Mouse (Mus musculus): ENCODE measurements around the gene Smg6. TPM values are rescaled to one million over a fixed set of nuclear protein-coding genes. Genes with fewer than 3 reads are reported as not detected.

Smg6 gene
- total and polyA plus RNA-seq, 2 experiments from 2014 or later: 7.1 to 21.1 TPM

DNA sequence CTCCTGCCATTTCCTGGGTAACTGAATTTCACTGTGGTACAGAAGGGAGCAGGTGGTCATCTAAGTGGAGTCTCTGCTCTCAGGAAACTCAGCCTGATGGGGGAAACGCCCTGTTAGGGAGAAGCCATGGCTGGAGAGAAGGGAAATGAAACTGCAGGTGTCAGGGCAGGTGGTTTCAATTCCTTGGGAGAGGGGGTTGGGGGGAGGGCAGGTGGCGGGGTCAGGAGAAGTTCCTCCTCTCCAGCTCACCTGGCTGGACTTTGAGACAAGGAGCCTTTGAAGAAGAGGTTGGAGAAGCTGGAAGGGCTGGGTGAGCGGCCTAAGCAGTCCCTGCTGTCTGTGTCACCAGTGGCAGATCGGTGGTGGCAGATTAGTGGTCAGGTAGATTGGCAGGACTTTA is 280.7 kb downstream of the Smg6 start:
- ATAC-seq (ENCODE audit: insufficient read depth, low read depth): no peak
- Histone ChIP-seq H3K36me3 (replicated peaks; ENCODE audit: control insufficient read depth, insufficient read depth, low read length) (no peaks in the 10 kb centered on the region), H3K4me3 (ENCODE audit: low read depth, low read length) (no peak overlapping the region), H3K27me3 (ENCODE audit: control insufficient read depth, insufficient read depth, low read length) (no peaks in the 10 kb centered on the region), H3K4me1 (ENCODE audit: control insufficient read depth, insufficient read depth) (peaks cover 22% of the 10 kb centered on the region), H3K9me3 (replicated peaks; ENCODE audit: control insufficient read depth, low read length) (no peaks in the 10 kb centered on the region), H3K27ac (ENCODE audit: low read depth) (no peak overlapping the region), H3K4me2 (ENCODE audit: low read depth, low read length) (no peak overlapping the region), H3K9ac (replicated peaks; ENCODE audit: low read depth, low read length) (no peak overlapping the region)
- no peak for TF ChIP-seq EP300 (IDR thresholded peaks at IDR 0.05; ENCODE audit: low read depth)
- no peak for TF ChIP-seq CTCF (IDR thresholded peaks at IDR 0.05; ENCODE audit: low read depth)
- no peak for DNase-seq (ENCODE audit: low spot score)
- 83% methylated on average over 4 of the region's 4 CpGs for whole genome bisulfite sequencing

DNA sequence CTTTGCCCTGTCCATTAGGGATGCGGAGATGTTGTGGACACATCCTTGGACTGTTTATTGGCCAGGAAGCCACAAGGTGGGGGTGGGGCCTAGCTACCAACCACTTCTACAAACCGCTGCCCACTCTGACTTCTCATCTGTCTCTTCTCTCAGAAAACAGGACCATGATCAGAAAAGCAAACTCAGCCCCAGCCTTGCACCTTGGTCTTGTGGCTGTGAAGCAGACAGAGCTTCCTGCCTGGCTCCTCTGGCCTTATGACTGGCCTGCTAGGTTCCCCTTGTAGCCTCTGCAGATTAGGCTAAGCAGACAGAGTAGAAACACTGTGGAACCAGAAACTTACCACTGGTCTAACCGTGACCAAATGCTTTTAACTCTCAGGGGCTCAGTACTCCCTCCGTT is 283.7 kb downstream of the Smg6 start:
- no peak overlapping the region for H3K4me3 ChIP-seq (ENCODE audit: low read depth, low read length)
- H3K27me3 ChIP-seq (ENCODE audit: control insufficient read depth, insufficient read depth, low read length): no peaks in the 10 kb centered on the region
- no peak overlapping the region for H3K4me2 ChIP-seq (ENCODE audit: low read depth, low read length)
- no peaks in the 10 kb centered on the region for H3K36me3 ChIP-seq (replicated peaks; ENCODE audit: control insufficient read depth, insufficient read depth, low read length)
- 69% methylated on average over 4 of the region's 4 CpGs for WGBS
- H3K9ac ChIP-seq (replicated peaks; ENCODE audit: low read depth, low read length): no peak overlapping the region
- DNase-seq (ENCODE audit: low spot score): no peak
- no peaks in the 10 kb centered on the region for H3K9me3 ChIP-seq (replicated peaks; ENCODE audit: control insufficient read depth, low read length)
- peak overlapping the region; percentile 25; the same call in 1 of the 2 replicates for H3K27ac ChIP-seq (ENCODE audit: low read depth)
- H3K4me1 ChIP-seq (ENCODE audit: control insufficient read depth, insufficient read depth): peaks cover 30% of the 10 kb centered on the region
- TF ChIP-seq CTCF (IDR thresholded peaks at IDR 0.05; ENCODE audit: low read depth) (no peak), EP300 (IDR thresholded peaks at IDR 0.05; ENCODE audit: low read depth) (no peak)
- ATAC-seq (ENCODE audit: insufficient read depth, low read depth): no peak

GRCm38 (mm10) chr11:75210093-75210492 is 284.5 kb downstream of the Smg6 start:
- H3K9ac ChIP-seq (replicated peaks; ENCODE audit: low read depth, low read length): no peak overlapping the region; the same call in 1 of the 2 replicates
- no peak overlapping the region for H3K27ac ChIP-seq (ENCODE audit: low read depth)
- TF ChIP-seq CTCF (IDR thresholded peaks at IDR 0.05; ENCODE audit: low read depth) (no peak), EP300 (IDR thresholded peaks at IDR 0.05; ENCODE audit: low read depth) (no peak)
- no peaks in the 10 kb centered on the region for H3K27me3 ChIP-seq (ENCODE audit: control insufficient read depth, insufficient read depth, low read length)
- DNase-seq (ENCODE audit: low spot score): no peak
- WGBS: 81% methylated on average over 4 of the region's 4 CpGs
- H3K36me3 ChIP-seq (replicated peaks; ENCODE audit: control insufficient read depth, insufficient read depth, low read length): no peaks in the 10 kb centered on the region
- ATAC-seq (ENCODE audit: insufficient read depth, low read depth): no peak
- no peaks in the 10 kb centered on the region for H3K9me3 ChIP-seq (replicated peaks; ENCODE audit: control insufficient read depth, low read length)
- peaks cover 23% of the 10 kb centered on the region for H3K4me1 ChIP-seq (ENCODE audit: control insufficient read depth, insufficient read depth)
- no peak overlapping the region for H3K4me3 ChIP-seq (ENCODE audit: low read depth, low read length)
- H3K4me2 ChIP-seq (ENCODE audit: low read depth, low read length): no peak overlapping the region

GRCm38 (mm10) chr11:75210755-75211154 is 285.1 kb downstream of the Smg6 start:
- H3K4me2 ChIP-seq (ENCODE audit: low read depth, low read length): no peak overlapping the region
- H3K9ac ChIP-seq (replicated peaks; ENCODE audit: low read depth, low read length): no peak overlapping the region
- TF ChIP-seq CTCF (IDR thresholded peaks at IDR 0.05; ENCODE audit: low read depth) (no peak), EP300 (IDR thresholded peaks at IDR 0.05; ENCODE audit: low read depth) (no peak)
- no peaks in the 10 kb centered on the region for H3K27me3 ChIP-seq (ENCODE audit: control insufficient read depth, insufficient read depth, low read length)
- ATAC-seq (ENCODE audit: insufficient read depth, low read depth) (no peak), DNase-seq (ENCODE audit: low spot score) (no peak)
- 89% methylated on average over 6 of the region's 6 CpGs for WGBS
- 0 out of 2 replicates have a peak overlapping the region, but pooled peaks have one; percentile 89 for H3K27ac ChIP-seq (ENCODE audit: low read depth)
- no peaks in the 10 kb centered on the region for H3K36me3 ChIP-seq (replicated peaks; ENCODE audit: control insufficient read depth, insufficient read depth, low read length)
- H3K9me3 ChIP-seq (replicated peaks; ENCODE audit: control insufficient read depth, low read length): no peaks in the 10 kb centered on the region
- H3K4me3 ChIP-seq (ENCODE audit: low read depth, low read length): no peak overlapping the region
- peaks cover 22% of the 10 kb centered on the region for H3K4me1 ChIP-seq (ENCODE audit: control insufficient read depth, insufficient read depth)

- H3K27me3 ChIP-seq (ENCODE audit: control insufficient read depth, insufficient read depth, low read length): no peaks in the 10 kb centered on the region
- no peaks in the 10 kb centered on the region for H3K36me3 ChIP-seq (replicated peaks; ENCODE audit: control insufficient read depth, insufficient read depth, low read length)
- WGBS: 29% methylated on average over 8 of the region's 8 CpGs
- TF ChIP-seq CTCF (IDR thresholded peaks at IDR 0.05; ENCODE audit: low read depth) (no peak), EP300 (IDR thresholded peaks at IDR 0.05; ENCODE audit: low read depth) (no peak)
- H3K9me3 ChIP-seq (replicated peaks; ENCODE audit: control insufficient read depth, low read length): no peaks in the 10 kb centered on the region
- H3K9ac ChIP-seq (replicated peaks; ENCODE audit: low read depth, low read length): no peak overlapping the region
- peak overlapping the region; percentile 89 for H3K27ac ChIP-seq (ENCODE audit: low read depth)
- DNase-seq (ENCODE audit: low spot score): peak; percentile 84
- peak overlapping the region; percentile 22; the same call in 1 of the 2 replicates for H3K4me2 ChIP-seq (ENCODE audit: low read depth, low read length)
- peaks cover 27% of the 10 kb centered on the region for H3K4me1 ChIP-seq (ENCODE audit: control insufficient read depth, insufficient read depth)
- H3K4me3 ChIP-seq (ENCODE audit: low read depth, low read length): no peak overlapping the region
- peak; percentile 79 for ATAC-seq (ENCODE audit: insufficient read depth, low read depth)
Observed at GRCm38 (mm10) chr11:75212031-75212667, 286.5 kb downstream of the Smg6 start.

DNA sequence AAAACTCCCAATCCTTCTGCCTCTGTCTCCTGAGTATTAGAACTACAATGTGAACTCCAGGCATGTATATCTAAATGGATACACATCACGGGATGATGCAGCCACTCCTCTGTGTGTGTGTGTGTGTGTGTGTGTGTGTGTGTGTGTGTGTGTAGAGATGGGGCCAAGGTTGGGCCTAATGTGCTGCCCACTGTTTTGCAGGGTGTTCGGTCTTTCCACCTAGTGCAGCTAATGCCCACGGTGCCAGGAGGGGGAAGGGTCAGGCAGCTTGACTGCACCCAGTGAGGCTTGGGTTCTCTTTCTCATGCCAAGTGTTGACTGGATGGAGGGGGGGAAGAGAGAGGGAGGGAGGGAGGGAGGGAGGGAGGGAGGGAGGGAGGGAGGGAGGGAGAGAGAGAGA is 287.3 kb downstream of the Smg6 start:
- TF ChIP-seq CTCF (IDR thresholded peaks at IDR 0.05; ENCODE audit: low read depth) (no peak), EP300 (IDR thresholded peaks at IDR 0.05; ENCODE audit: low read depth) (no peak)
- Histone ChIP-seq H3K4me3 (ENCODE audit: low read depth, low read length) (no peak overlapping the region), H3K27ac (ENCODE audit: low read depth) (peak overlapping the region; percentile 89)

More for the DNA sequence above, 287.3 kb downstream of the Smg6 start:
- DNase-seq (ENCODE audit: low spot score) (no peak), ATAC-seq (ENCODE audit: insufficient read depth, low read depth) (peak; percentile 28; the same call in 1 of the 2 replicates)
- 35% methylated on average over 3 of the region's 3 CpGs for WGBS
- Histone ChIP-seq H3K27me3 (ENCODE audit: control insufficient read depth, insufficient read depth, low read length) (no peaks in the 10 kb centered on the region), H3K4me1 (ENCODE audit: control insufficient read depth, insufficient read depth) (peaks cover 27% of the 10 kb centered on the region), H3K9ac (replicated peaks; ENCODE audit: low read depth, low read length) (no peak overlapping the region), H3K9me3 (replicated peaks; ENCODE audit: control insufficient read depth, low read length) (no peaks in the 10 kb centered on the region), H3K4me2 (ENCODE audit: low read depth, low read length) (peak overlapping the region; percentile 22; the same call in 1 of the 2 replicates), H3K36me3 (replicated peaks; ENCODE audit: control insufficient read depth, insufficient read depth, low read length) (no peaks in the 10 kb centered on the region)
